Mouse (Mus musculus): ENCODE data around the gene Ankrd13a. TPM values are rescaled to one million over a fixed set of nuclear protein-coding genes. Genes with fewer than 3 reads are reported as not detected.
A peak's percentile ranks its signal among the peaks of the same experiment; 100 is the strongest.

The Ankrd13a gene
- polyA plus RNA-seq, 1 experiment = 118 TPM

GRCm38 (mm10) chr5:114761980-114762379 is 12.5 kb upstream of the Ankrd13a start:
- Histone ChIP-seq H3K27me3 (replicated peaks) (no peaks in the 10 kb centered on the region), H3K36me3 (replicated peaks; ENCODE audit: low read length) (peaks cover 97% of the 10 kb centered on the region), H3K4me3 (replicated peaks) (no peak overlapping the region), H3K4me1 (peaks cover 26% of the 10 kb centered on the region), H3K9me3 (no peaks in the 10 kb centered on the region)
- TF ChIP-seq FLI1 (IDR thresholded peaks at IDR 0.05; ENCODE audit: low read length) (no peak), GATA1 (IDR thresholded peaks at IDR 0.05; ENCODE audit: borderline replicate concordance, low read length) (no peak)

- Histone ChIP-seq H3K4me1 (peaks cover 29% of the 10 kb centered on the region), H3K36me3 (replicated peaks; ENCODE audit: low read length) (peaks cover 89% of the 10 kb centered on the region), H3K27me3 (replicated peaks) (no peaks in the 10 kb centered on the region), H3K4me3 (replicated peaks) (no peak overlapping the region), H3K9me3 (no peaks in the 10 kb centered on the region)
- TF ChIP-seq FLI1 (IDR thresholded peaks at IDR 0.05; ENCODE audit: low read length) (no peak), GATA1 (IDR thresholded peaks at IDR 0.05; ENCODE audit: borderline replicate concordance, low read length) (no peak)
Measured at GRCm38 (mm10) chr5:114764812-114765735, 9.4 kb upstream of the Ankrd13a start.

- TF ChIP-seq GATA1 (IDR thresholded peaks at IDR 0.05; ENCODE audit: borderline replicate concordance, low read length) (no peak), FLI1 (IDR thresholded peaks at IDR 0.05; ENCODE audit: low read length) (no peak)
- peaks cover 78% of the 10 kb centered on the region for H3K36me3 ChIP-seq (replicated peaks; ENCODE audit: low read length)
- peaks cover 45% of the 10 kb centered on the region for H3K4me1 ChIP-seq
- H3K27me3 ChIP-seq (replicated peaks) = no peaks in the 10 kb centered on the region
- H3K9me3 ChIP-seq = no peaks in the 10 kb centered on the region
- H3K4me3 ChIP-seq (replicated peaks) = no peak overlapping the region
Measured at GRCm38 (mm10) chr5:114766686-114767085, 7.8 kb upstream of the Ankrd13a start.

- TF ChIP-seq FLI1 (IDR thresholded peaks at IDR 0.05; ENCODE audit: low read length) (no peak), GATA1 (IDR thresholded peaks at IDR 0.05; ENCODE audit: borderline replicate concordance, low read length) (no peak)
- no peaks in the 10 kb centered on the region for H3K27me3 ChIP-seq (replicated peaks)
- peaks cover 73% of the 10 kb centered on the region for H3K36me3 ChIP-seq (replicated peaks; ENCODE audit: low read length)
- H3K4me3 ChIP-seq (replicated peaks) = no peak overlapping the region
- peaks cover 47% of the 10 kb centered on the region for H3K4me1 ChIP-seq
- no peaks in the 10 kb centered on the region for H3K9me3 ChIP-seq
Measured at GRCm38 (mm10) chr5:114767185-114767584, 7.3 kb upstream of the Ankrd13a start.

GRCm38 (mm10) chr5:114769786-114770185 is 4.7 kb upstream of the Ankrd13a start:
- peaks cover 47% of the 10 kb centered on the region for H3K36me3 ChIP-seq (replicated peaks; ENCODE audit: low read length)
- TF ChIP-seq GATA1 (IDR thresholded peaks at IDR 0.05; ENCODE audit: borderline replicate concordance, low read length) (no peak), FLI1 (IDR thresholded peaks at IDR 0.05; ENCODE audit: low read length) (no peak)
- no peaks in the 10 kb centered on the region for H3K9me3 ChIP-seq
- H3K4me3 ChIP-seq (replicated peaks) = peak overlapping the region; percentile 57
- no peaks in the 10 kb centered on the region for H3K27me3 ChIP-seq (replicated peaks)
- H3K4me1 ChIP-seq = peaks cover 42% of the 10 kb centered on the region

- no peaks in the 10 kb centered on the region for H3K27me3 ChIP-seq (replicated peaks)
- TF ChIP-seq GATA1 (IDR thresholded peaks at IDR 0.05; ENCODE audit: borderline replicate concordance, low read length) = no peak
- TF ChIP-seq FLI1 (IDR thresholded peaks at IDR 0.05; ENCODE audit: low read length) = no peak
- H3K9me3 ChIP-seq = no peaks in the 10 kb centered on the region
- peaks cover 26% of the 10 kb centered on the region for H3K36me3 ChIP-seq (replicated peaks; ENCODE audit: low read length)
- H3K4me1 ChIP-seq = peaks cover 50% of the 10 kb centered on the region
- H3K4me3 ChIP-seq (replicated peaks) = peak overlapping the region; percentile 98
Measured at GRCm38 (mm10) chr5:114771796-114772195, 2.7 kb upstream of the Ankrd13a start.

- peaks cover 26% of the 10 kb centered on the region for H3K36me3 ChIP-seq (replicated peaks; ENCODE audit: low read length)
- peak overlapping the region; percentile 98 for H3K4me3 ChIP-seq (replicated peaks)
- H3K4me1 ChIP-seq = peaks cover 53% of the 10 kb centered on the region
- H3K9me3 ChIP-seq = no peaks in the 10 kb centered on the region
- H3K27me3 ChIP-seq (replicated peaks) = no peaks in the 10 kb centered on the region
- no peak for TF ChIP-seq GATA1 (IDR thresholded peaks at IDR 0.05; ENCODE audit: borderline replicate concordance, low read length)
- TF ChIP-seq FLI1 (IDR thresholded peaks at IDR 0.05; ENCODE audit: low read length) = no peak
Measured at GRCm38 (mm10) chr5:114772456-114773203, 1.8 kb upstream of the Ankrd13a start.

- no peaks in the 10 kb centered on the region for H3K9me3 ChIP-seq
- H3K4me3 ChIP-seq (replicated peaks) = peak overlapping the region; percentile 98
- TF ChIP-seq FLI1 (IDR thresholded peaks at IDR 0.05; ENCODE audit: low read length) = peak; percentile 72
- TF ChIP-seq GATA1 (IDR thresholded peaks at IDR 0.05; ENCODE audit: borderline replicate concordance, low read length) = no peak
- H3K36me3 ChIP-seq (replicated peaks; ENCODE audit: low read length) = peaks cover 22% of the 10 kb centered on the region
- peaks cover 59% of the 10 kb centered on the region for H3K4me1 ChIP-seq
- H3K27me3 ChIP-seq (replicated peaks) = no peaks in the 10 kb centered on the region
Measured at GRCm38 (mm10) chr5:114773211-114773710, 1.2 kb upstream of the Ankrd13a start.

GRCm38 (mm10) chr5:114773780-114774179 is 697 bp upstream of the Ankrd13a start:
- Histone ChIP-seq H3K36me3 (replicated peaks; ENCODE audit: low read length) (peaks cover 19% of the 10 kb centered on the region), H3K4me1 (peaks cover 65% of the 10 kb centered on the region)

More at GRCm38 (mm10) chr5:114773780-114774179, 697 bp upstream of the Ankrd13a start:
- Histone ChIP-seq H3K9me3 (no peaks in the 10 kb centered on the region), H3K27me3 (replicated peaks) (no peaks in the 10 kb centered on the region), H3K4me3 (replicated peaks) (peak overlapping the region; percentile 98)
- TF ChIP-seq GATA1 (IDR thresholded peaks at IDR 0.05; ENCODE audit: borderline replicate concordance, low read length) (no peak), FLI1 (IDR thresholded peaks at IDR 0.05; ENCODE audit: low read length) (no peak)
